Mouse (Mus musculus): ENCODE data around the gene Ighmbp2.

Gene Ighmbp2

GRCm38 (mm10) chr19:3282572-3283467, at the start of gene Ighmbp2, which contains the start of gene Mrpl21:
TSS of gene Ighmbp2 (minus strand) at chr19:3283017.
TSS of gene Mrpl21 (plus strand) at chr19:3282901.
- peak; percentile 94 for DNase-seq

GRCm38 (mm10) chr19:3326479-3327047, 43.7 kb upstream of the Ighmbp2 start:
- DNase-seq, result no peak

DNA sequence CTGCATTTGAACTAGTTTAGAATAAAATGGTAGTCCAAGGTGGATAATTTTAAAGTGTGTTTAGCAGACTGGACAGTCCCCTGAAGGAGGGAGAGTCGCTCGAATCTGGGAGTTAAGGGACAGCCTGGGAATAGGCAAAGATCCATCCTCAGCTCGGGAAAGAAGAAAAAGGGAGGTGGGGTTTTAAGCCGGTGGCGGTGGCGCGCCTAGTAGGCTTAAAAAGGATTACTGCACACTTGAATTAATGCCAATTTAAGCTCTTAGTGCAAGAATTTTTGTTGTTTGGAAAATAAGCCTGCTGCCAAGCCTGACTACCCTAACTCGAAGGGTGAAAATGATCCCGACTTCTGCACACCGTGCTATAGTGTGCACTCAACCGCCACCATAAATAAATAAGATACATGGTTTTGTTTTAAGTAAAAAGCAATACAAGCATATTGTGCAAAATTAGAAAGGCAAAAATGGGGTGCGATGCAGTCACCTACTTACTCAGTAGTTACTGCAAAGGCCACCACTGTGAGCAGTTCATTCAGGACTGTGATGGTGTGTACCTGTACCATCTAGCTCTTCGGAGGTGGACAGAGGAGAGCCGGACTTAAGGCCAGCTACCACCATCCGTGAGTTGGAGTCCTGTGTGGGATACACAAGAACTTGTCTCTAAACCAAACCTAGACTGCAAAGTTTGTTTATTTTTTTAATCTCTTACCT, 43.1 kb upstream of the Ighmbp2 start:
- DNase-seq, result no peak

- DNase-seq, result peak; percentile 54
These were observed 42.3 kb upstream of the Ighmbp2 start for GRCm38 (mm10) chr19:3324931-3325711.

DNA sequence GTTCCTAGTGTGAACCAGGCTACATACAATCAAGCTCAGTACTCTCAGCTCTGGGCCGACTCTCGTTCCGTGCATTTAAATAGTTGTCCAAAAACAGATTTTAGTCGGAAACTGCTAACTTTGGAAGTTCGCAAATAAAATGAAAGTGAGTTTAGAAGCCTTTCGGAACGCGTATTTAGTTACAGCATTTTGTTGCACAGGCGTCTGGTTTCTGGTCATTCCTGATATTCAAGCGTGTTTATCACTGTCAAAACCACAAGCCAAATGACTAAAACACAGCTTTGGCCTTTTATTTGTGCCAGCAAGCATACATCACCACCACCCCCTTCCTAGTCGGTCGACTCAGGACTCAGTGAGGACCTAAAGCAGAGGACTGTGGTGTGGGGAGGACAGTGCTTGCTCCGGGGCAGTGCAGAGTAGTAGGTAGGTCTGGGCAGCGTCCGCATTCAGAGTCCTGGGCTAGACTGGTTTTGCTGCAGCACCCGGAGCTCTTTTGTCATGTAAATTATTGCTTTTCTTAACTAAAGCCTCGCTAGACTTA, 41.5 kb upstream of the Ighmbp2 start:
- no peak for DNase-seq

- peak; percentile 36 for DNase-seq
These were observed 41.0 kb upstream of the Ighmbp2 start for GRCm38 (mm10) chr19:3323753-3324270.

- DNase-seq, result peak; percentile 26
These were observed 40.4 kb upstream of the Ighmbp2 start for GRCm38 (mm10) chr19:3323201-3323621.

DNA sequence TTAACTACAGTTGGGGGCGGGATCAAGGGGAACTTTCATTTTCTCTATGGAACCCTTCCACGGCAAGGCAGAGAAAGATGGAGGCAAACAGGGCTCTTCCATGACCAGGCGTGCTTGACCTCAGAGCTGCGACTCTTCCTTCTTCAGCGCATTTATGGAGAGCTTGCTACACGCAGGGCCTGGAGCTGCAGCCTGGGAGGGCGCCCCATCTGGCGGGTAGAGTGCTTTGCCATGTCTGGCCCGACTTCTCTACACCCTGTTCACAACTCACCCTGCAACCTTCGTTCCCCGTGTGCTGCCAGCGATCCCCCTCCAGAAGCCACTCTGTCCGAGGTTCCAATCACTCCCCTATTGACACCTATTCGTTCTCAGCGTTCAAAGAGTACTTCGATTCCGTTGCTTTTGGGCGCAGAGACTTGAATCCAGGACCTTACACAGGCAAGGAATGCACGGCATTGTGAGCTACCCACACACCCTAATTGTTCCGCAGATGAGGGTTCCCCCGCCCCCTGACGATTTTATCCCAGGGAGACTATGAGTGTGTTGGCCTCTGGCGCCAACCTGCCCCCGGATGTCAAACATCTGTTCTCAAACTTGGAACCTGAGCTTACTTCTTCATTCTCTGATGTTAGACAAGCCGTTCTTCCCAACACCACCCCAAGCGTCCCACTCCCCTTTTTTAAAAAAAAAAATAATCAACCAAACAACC, 39.6 kb upstream of the Ighmbp2 start, which contains the start of gene Cpt1a:
TSS of gene Cpt1a (plus strand) at position 74 of the 709 bp plus-strand sequence.
- no peak for DNase-seq

GRCm38 (mm10) chr19:3321617-3322016, 38.8 kb upstream of the Ighmbp2 start:
- DNase-seq, result no peak

GRCm38 (mm10) chr19:3320801-3321200, 38.0 kb upstream of the Ighmbp2 start:
- no peak for DNase-seq

DNA sequence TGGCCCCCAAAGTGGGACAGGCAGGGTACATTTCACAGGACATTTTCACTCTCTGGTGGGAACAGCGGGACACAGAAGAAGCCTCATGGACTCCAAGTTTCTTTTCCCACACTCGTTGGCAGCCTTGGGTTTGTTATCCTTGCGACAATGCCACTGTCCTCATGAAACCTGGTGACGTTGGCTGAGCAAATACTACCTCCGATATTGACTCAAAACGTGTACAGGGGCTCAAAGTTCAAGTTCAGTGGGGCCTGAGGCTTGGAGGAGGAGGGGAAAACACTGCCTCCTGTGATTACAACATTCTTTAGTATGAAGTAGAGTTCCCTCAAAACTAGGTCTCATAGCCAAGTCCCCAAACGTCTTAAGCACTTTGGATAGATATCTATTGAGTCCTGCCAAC, 37.3 kb upstream of the Ighmbp2 start:
- DNase-seq, result no peak

DNA sequence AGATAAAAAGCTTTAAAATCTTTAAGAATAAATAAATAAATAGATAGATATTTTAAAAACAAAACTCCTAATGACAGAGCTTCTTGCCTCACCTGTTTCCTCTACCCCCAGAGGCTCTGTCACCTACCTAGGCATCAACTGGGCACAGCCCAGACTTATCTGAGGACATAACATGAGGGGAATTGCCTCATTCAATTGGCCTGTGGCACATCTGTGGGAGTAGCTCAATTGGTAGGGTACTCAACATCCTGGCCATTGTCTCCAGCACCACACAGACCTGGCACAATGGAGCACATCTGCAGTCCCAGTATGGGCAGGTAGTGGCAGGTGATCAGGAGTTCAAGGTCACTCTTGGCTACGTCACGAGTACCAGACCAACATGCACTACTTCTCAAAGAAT, 36.5 kb upstream of the Ighmbp2 start:
- DNase-seq, result no peak

- no peak for DNase-seq
These were observed 24.5 kb upstream of the Ighmbp2 start for GRCm38 (mm10) chr19:3307175-3307949.

DNA sequence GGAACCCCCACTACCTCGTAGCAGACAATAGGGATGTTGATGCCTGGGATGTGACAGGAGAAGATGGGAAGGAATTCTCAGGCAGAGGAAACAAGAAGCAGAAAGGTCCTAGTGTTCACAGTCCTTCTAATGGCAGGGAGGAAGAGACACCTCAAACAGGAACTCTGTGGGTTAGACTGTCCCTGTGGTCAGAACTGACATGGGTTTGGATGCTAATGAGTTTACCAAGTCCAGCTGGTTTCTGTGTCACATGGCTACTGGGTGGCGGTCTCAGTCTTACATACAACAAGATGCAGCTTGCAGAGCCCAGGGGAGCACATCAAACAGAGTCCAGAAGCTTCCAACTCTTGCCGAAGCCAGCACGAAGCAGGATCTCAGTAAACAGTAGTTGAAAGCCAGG, 21.2 kb upstream of the Ighmbp2 start:
- no peak for DNase-seq

DNA sequence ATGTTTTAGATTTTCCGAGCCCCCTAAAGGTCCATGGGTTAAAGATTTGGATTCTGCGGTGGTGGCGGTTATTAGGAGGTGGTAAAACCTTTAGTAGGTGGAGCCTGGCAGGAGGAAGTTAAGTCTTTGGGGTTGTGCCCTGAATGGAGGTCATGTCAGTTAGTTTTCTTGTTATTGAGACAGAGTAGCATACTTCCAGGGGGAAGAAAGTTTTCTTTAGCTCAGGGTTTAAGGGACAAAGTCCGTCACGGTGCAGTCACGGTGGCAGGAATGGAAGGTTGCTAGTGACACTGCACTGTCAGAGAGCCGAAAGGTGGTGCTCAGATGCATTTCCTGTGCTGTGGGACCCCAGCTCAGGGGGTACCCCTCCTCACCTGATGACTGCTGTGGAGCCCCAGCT, 15.0 kb upstream of the Ighmbp2 start:
- DNase-seq, result no peak

DNA sequence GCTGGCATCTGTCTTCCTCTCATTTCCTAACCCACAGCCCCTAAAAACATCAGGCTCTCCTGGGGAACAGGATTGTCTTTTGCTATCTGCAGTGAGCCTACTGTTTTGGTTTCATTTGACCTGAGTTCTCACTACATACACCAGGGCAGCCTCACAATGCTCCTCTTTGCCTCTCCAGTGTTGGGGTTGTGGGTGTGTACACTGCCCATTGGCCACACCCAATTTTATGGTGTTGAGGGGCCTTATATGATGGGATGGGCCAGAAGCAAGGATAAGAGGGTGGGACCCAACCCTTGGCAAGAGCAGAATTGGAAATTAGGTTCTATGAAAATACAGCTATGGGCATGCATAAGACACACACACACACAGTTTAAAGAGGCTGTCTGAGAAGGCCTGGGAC, 14.2 kb upstream of the Ighmbp2 start:
- no peak for DNase-seq

- DNase-seq, result no peak
These were observed 12.4 kb upstream of the Ighmbp2 start for GRCm38 (mm10) chr19:3295245-3295644.

- no peak for DNase-seq
These were observed 10.2 kb upstream of the Ighmbp2 start for GRCm38 (mm10) chr19:3292993-3293392.

DNA sequence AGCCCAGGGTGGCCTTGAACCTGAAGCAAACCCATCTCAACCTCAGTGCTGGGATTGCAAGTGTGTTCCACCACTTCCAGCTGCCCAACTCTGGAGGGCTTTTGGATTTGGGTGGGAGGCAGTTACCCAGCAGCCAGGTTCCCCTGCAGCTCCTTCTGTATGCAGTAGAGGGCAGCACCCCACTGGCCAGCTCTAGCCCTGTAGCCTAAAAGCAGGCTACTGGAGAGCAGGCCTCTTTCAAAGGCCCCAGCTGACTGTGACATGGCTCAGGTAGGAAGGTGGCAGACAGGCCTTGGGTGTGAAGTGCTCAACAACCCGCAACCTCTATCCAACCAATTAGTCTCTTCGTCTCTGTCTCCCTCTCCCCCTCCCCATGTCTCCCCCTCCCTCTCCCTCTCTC, 9.2 kb upstream of the Ighmbp2 start:
- peak; percentile 31 for DNase-seq

DNA sequence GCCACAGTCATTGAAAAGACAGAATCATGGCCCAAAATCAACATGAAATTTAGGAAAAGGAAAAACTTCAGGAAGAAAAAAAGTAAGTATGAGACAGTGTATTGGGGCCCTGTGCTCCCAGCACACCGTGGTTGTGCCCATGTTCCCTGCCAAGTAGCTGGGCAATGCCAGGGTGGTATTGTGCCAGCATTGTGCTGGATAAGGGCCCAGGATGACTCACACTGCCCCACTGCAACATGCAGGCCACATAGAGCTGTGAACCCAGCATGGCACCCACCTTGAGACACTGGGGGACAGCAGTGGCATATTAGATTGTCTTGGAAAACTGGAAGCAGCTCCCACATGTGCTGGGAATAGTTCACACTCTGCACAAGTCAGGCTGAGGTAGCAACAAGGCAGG, 6.2 kb upstream of the Ighmbp2 start:
- DNase-seq, result peak; percentile 37

DNA sequence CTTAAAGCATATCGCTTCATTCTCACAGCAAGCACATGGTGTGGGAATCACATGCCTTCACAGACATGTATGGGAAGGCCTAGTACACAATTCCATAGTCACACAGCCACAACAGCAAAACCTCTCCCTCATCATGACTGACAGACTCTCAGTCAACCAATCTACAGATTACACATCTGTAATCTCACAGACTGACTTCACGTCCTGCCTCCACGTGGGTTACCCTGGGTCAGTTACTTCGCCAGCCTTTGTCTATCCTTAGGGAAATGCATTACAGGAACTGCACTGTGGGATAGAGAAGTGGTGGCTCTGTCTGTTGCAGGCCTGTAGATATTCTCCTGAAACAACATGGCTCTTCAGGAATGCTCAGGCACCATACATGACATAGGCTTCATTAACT, 931 bp downstream of the Ighmbp2 start:
- no peak for DNase-seq
